Mouse (Mus musculus) myocyte (in vitro differentiated cells): ENCODE measurements around the gene Spib. TPM values are rescaled to one million over a fixed set of nuclear protein-coding genes. Genes with fewer than 3 reads are reported as not detected.

Experiments
- H3K27me3 ChIP-seq: one replicate; pipeline ENCODE4 v1.6.1; 2011; ENCODE audit not compliant: control insufficient read depth, insufficient read depth, insufficient read length
- H3K36me3 ChIP-seq: one replicate; pipeline ENCODE4 v1.6.1; 2011; ENCODE audit not compliant: control insufficient read depth, insufficient read depth
- H3K4me2 ChIP-seq: one replicate; pipeline ENCODE4 v1.6.1; 2011; ENCODE audit warnings: low read depth, control low read depth
- H3K4me3 ChIP-seq: one replicate; pipeline ENCODE4 v1.5.1; 2011; ENCODE audit warnings: mild to moderate bottlenecking, control low read depth, moderate library complexity
- H3K79me2 ChIP-seq: one replicate; pipeline ENCODE4 v1.6.1; 2011; ENCODE audit not compliant: control insufficient read depth, insufficient read depth
- H3ac ChIP-seq: one replicate; pipeline ENCODE4 v1.6.1; 2011; ENCODE audit not compliant: control insufficient read depth, insufficient read length
- CEBPB ChIP-seq: IDR thresholded peaks from 2 replicates; pipeline ENCODE4 v1.6.1; 2011; ENCODE audit warnings: mild to moderate bottlenecking, moderate library complexity; ENCODE audit not compliant: poor library complexity, insufficient read depth, severe bottlenecking
- E2F4 ChIP-seq: IDR thresholded peaks from one replicate; pipeline ENCODE4 v1.6.1; 2011; ENCODE audit warnings: mild to moderate bottlenecking, control low read depth, moderate library complexity; ENCODE audit not compliant: insufficient read depth
- MAX ChIP-seq: IDR thresholded peaks from one replicate; pipeline ENCODE4 v1.6.1; 2011; ENCODE audit warnings: low read depth, mild to moderate bottlenecking, control low read depth
- MYOD1 ChIP-seq, 3 experiments: IDR thresholded peaks; one replicate each; pipeline ENCODE4 v1.6.1; 2011; ENCODE audit warnings: control low read depth in 2 of 3, low read depth in 2 of 3, mild to moderate bottlenecking in 2 of 3, moderate library complexity in 1 of 3; ENCODE audit not compliant: insufficient read length in 2 of 3, control insufficient read depth in 1 of 3
- MYOG ChIP-seq, 3 experiments: IDR thresholded peaks; one replicate each; pipeline ENCODE4 v1.6.1; 2011; ENCODE audit warnings: control low read depth in 2 of 3, low read depth in 2 of 3, mild to moderate bottlenecking in 2 of 3; ENCODE audit not compliant: insufficient read length in 2 of 3, control insufficient read depth in 1 of 3, insufficient read depth in 1 of 3
- POLR2A ChIP-seq: IDR thresholded peaks from one replicate; pipeline ENCODE4 v1.6.1; 2011; ENCODE audit warnings: low read depth, mild to moderate bottlenecking, control low read depth, moderate library complexity; ENCODE audit not compliant: insufficient read length
- POLR2AphosphoS2 ChIP-seq: IDR thresholded peaks from one replicate; pipeline ENCODE4 v1.6.1; 2011; ENCODE audit warnings: low read depth, control low read depth; ENCODE audit not compliant: insufficient read length
- REST ChIP-seq: IDR thresholded peaks from one replicate; pipeline ENCODE4 v1.6.1; 2011; ENCODE audit warnings: mild to moderate bottlenecking, control low read depth, moderate library complexity; ENCODE audit not compliant: insufficient read depth, insufficient read length
- SRF ChIP-seq: IDR thresholded peaks from one replicate; pipeline ENCODE4 v1.6.1; 2011; ENCODE audit warnings: low read depth; ENCODE audit not compliant: control insufficient read depth, insufficient read length
- TCF12 ChIP-seq: IDR thresholded peaks from one replicate; pipeline ENCODE4 v1.6.1; 2011; ENCODE audit warnings: mild to moderate bottlenecking, control low read depth; ENCODE audit not compliant: poor library complexity, insufficient read depth, severe bottlenecking
- TCF3 ChIP-seq: IDR thresholded peaks from one replicate; pipeline ENCODE4 v1.6.1; 2011; ENCODE audit warnings: low read depth, control low read depth; ENCODE audit not compliant: insufficient read length
- USF1 ChIP-seq: IDR thresholded peaks from one replicate; pipeline ENCODE4 v1.6.1; 2011; ENCODE audit warnings: low read depth, mild to moderate bottlenecking, control low read depth, moderate library complexity
- polyA plus RNA-seq: library from polyadenylated mRNA; unstranded; fragments of >200 nt; fragmentation: generic; extraction: Trizol; gene quantifications from one replicate; pipeline ENCODE4 v1.2.1, GENCODE M21; 2012; ENCODE audit warnings: missing spikeins

The Spib gene
- 0.05 TPM for polyA plus RNA-seq

GRCm38 (mm10) chr7:44531946-44532732 lies at the start of gene Spib:
Gene Spib (minus strand): TSS chr7:44532071.
- Histone ChIP-seq H3K4me2 (no peak within 1 kb of the TSS), H3K27me3 (no peaks in the 10 kb centered on the region), H3K4me3 (no peak within 1 kb of the TSS), H3K79me2 (no peaks in the 10 kb centered on the region), H3ac (no peak within 1 kb of the TSS), H3K36me3 (no peaks in the 10 kb centered on the region)
- TF ChIP-seq MAX (no peak), E2F4 (no peak), REST (no peak), TCF12 (no peak), MYOD1 (IDR thresholded peaks at IDR 0.05; ENCODE audit: control insufficient read depth in 1 of 3, insufficient read length in 2 of 3, low read depth in 2 of 3) (no peak), CEBPB (no peak), MYOG (IDR thresholded peaks at IDR 0.05; ENCODE audit: control insufficient read depth in 1 of 3, insufficient read depth in 1 of 3, insufficient read length in 2 of 3, low read depth in 2 of 3) (no peak), POLR2AphosphoS2 (no peak), SRF (no peak), POLR2A (no peak), TCF3 (no peak), USF1 (no peak)

- no peak overlapping the region for H3K4me2 ChIP-seq
- H3ac ChIP-seq: no peak overlapping the region
- no peak for TF ChIP-seq TCF3
- TF ChIP-seq POLR2AphosphoS2: no peak
- no peak for TF ChIP-seq MYOG (IDR thresholded peaks at IDR 0.05; ENCODE audit: control insufficient read depth in 1 of 3, insufficient read depth in 1 of 3, insufficient read length in 2 of 3, low read depth in 2 of 3)
- no peak for TF ChIP-seq TCF12
- TF ChIP-seq MAX: no peak
- no peak for TF ChIP-seq CEBPB
- TF ChIP-seq MYOD1 (IDR thresholded peaks at IDR 0.05; ENCODE audit: control insufficient read depth in 1 of 3, insufficient read length in 2 of 3, low read depth in 2 of 3): no peak
- no peaks in the 10 kb centered on the region for H3K79me2 ChIP-seq
- H3K4me3 ChIP-seq: no peak overlapping the region
- H3K36me3 ChIP-seq: no peaks in the 10 kb centered on the region
- peaks cover 46% of the 10 kb centered on the region for H3K27me3 ChIP-seq
Measured at GRCm38 (mm10) chr7:44581637-44582036, 49.8 kb upstream of the Spib start.

- Histone ChIP-seq H3K4me2 (no peak overlapping the region), H3K36me3 (no peaks in the 10 kb centered on the region), H3K4me3 (no peak overlapping the region), H3ac (no peak overlapping the region), H3K79me2 (no peaks in the 10 kb centered on the region), H3K27me3 (peaks cover 22% of the 10 kb centered on the region)
- TF ChIP-seq CEBPB: no peak
- TF ChIP-seq E2F4: no peak
- no peak for TF ChIP-seq REST
- TF ChIP-seq MYOG (IDR thresholded peaks at IDR 0.05; ENCODE audit: control insufficient read depth in 1 of 3, insufficient read depth in 1 of 3, insufficient read length in 2 of 3, low read depth in 2 of 3): no peak
- TF ChIP-seq POLR2AphosphoS2: no peak
- no peak for TF ChIP-seq MYOD1 (IDR thresholded peaks at IDR 0.05; ENCODE audit: control insufficient read depth in 1 of 3, insufficient read length in 2 of 3, low read depth in 2 of 3)
- no peak for TF ChIP-seq TCF3
- no peak for TF ChIP-seq USF1
- TF ChIP-seq TCF12: no peak
- no peak for TF ChIP-seq MAX
- no peak for TF ChIP-seq SRF
- TF ChIP-seq POLR2A: no peak
Measured at GRCm38 (mm10) chr7:44576333-44576844, 44.5 kb upstream of the Spib start.

GRCm38 (mm10) chr7:44572956-44573484 lies 41.1 kb upstream of the Spib start:
- Histone ChIP-seq H3K4me3 (no peak overlapping the region), H3K4me2 (no peak overlapping the region), H3K36me3 (no peaks in the 10 kb centered on the region), H3K27me3 (peaks cover 30% of the 10 kb centered on the region), H3K79me2 (no peaks in the 10 kb centered on the region), H3ac (no peak overlapping the region)
- TF ChIP-seq REST (no peak), CEBPB (no peak), POLR2AphosphoS2 (no peak), TCF3 (no peak), USF1 (no peak), TCF12 (no peak), MYOD1 (IDR thresholded peaks at IDR 0.05; ENCODE audit: control insufficient read depth in 1 of 3, insufficient read length in 2 of 3, low read depth in 2 of 3) (no peak), E2F4 (no peak), MAX (no peak), POLR2A (no peak), SRF (no peak), MYOG (IDR thresholded peaks at IDR 0.05; ENCODE audit: control insufficient read depth in 1 of 3, insufficient read depth in 1 of 3, insufficient read length in 2 of 3, low read depth in 2 of 3) (no peak)
